Mouse (Mus musculus) stomach, embryonic 14.5 days (tissue): Measurements from ENCODE around the gene Fam83c. TPM values are rescaled to one million over a fixed set of nuclear protein-coding genes. Genes with fewer than 3 reads are reported as not detected.

Source experiments
- ATAC-seq: fragments of 200-750 bp; cut with Nextera tagmentation; 2 replicates; pipeline ENCODE4 v1.8.0; 2017; ENCODE audit warnings: low read depth, moderate TSS enrichment; ENCODE audit not compliant: insufficient number of reproducible peaks, insufficient read depth, low FRiP score
- H3K27ac ChIP-seq: fragments of 300-500 bp; sonication (generic); 2 replicates; pipeline ENCODE4 v1.5.1; 2014; ENCODE audit warnings: mild to moderate bottlenecking, low read length, moderate library complexity, mixed read lengths
- H3K27me3 ChIP-seq: fragments of 300-500 bp; sonication (generic); 2 replicates; pipeline ENCODE4 v1.6.1; 2014; ENCODE audit warnings: low read length, control low read depth, mixed read lengths; ENCODE audit not compliant: control insufficient read depth, insufficient read depth
- H3K36me3 ChIP-seq: fragments of 300-500 bp; sonication (generic); 2 replicates; pipeline ENCODE4 v1.6.1; 2014; ENCODE audit warnings: mild to moderate bottlenecking, control low read depth, low read length, moderate library complexity, mixed read lengths; ENCODE audit not compliant: control insufficient read depth, insufficient read depth
- H3K4me1 ChIP-seq: fragments of 300-500 bp; sonication (generic); 2 replicates; pipeline ENCODE4 v1.6.1; 2014; ENCODE audit warnings: low read length, control low read depth, mixed read lengths; ENCODE audit not compliant: control insufficient read depth, insufficient read depth
- H3K4me2 ChIP-seq: fragments of 300-500 bp; sonication (generic); replicated peaks from 2 replicates; pipeline ENCODE4 v1.6.1; 2014; ENCODE audit warnings: low read depth, low read length, control low read depth
- H3K4me3 ChIP-seq: fragments of 300-500 bp; sonication (generic); 2 replicates; pipeline ENCODE4 v1.5.1; 2014; ENCODE audit warnings: low read depth, low read length, control low read depth
- H3K9ac ChIP-seq: fragments of 300-500 bp; sonication (generic); replicated peaks from 2 replicates; pipeline ENCODE4 v1.6.1; 2014; ENCODE audit warnings: low read depth, mild to moderate bottlenecking, control low read depth, low read length, moderate library complexity, mixed read lengths
- H3K9me3 ChIP-seq: fragments of 300-500 bp; sonication (generic); 2 replicates; pipeline ENCODE4 v1.6.1; 2016; ENCODE audit warnings: low read depth, low read length, control low read depth; ENCODE audit not compliant: control insufficient read depth
- WGBS: fragments of 180-500 bp; shearing (Covaris S2); extraction: QIAGEN DNeasy Blood & Tissue Kit; methylation state at CpG from one replicate; pipeline ENCODE4 v1.1.7; 2014; 5-methylcytosine and 5-hydroxymethylcytosine counted together
- polyA plus RNA-seq: library from polyadenylated mRNA; unstranded; fragments of >200 nt; fragmentation: Nextera tagmentation; extraction: Ambion mirVana; gene quantifications from 2 replicates; pipeline ENCODE4 v1.2.1, GENCODE M21; 2014

Fam83c gene
- polyA plus RNA-seq = 2.3 and 3.1 TPM in 2 replicates

- 51% methylated on average over 9 of the region's 9 CpGs for WGBS
- H3K4me2 ChIP-seq = peak within 1 kb of the TSS; percentile 20; the same call in 1 of the 2 replicates
- peak; percentile 68; the same call in 1 of the 2 replicates for ATAC-seq
- no peaks in the 10 kb centered on the region for H3K4me1 ChIP-seq
- no peaks in the 10 kb centered on the region for H3K9me3 ChIP-seq
- H3K27ac ChIP-seq = no peak within 1 kb of the TSS
- no peak within 1 kb of the TSS for H3K4me3 ChIP-seq
- H3K9ac ChIP-seq = no peak within 1 kb of the TSS
- no peaks in the 10 kb centered on the region for H3K36me3 ChIP-seq
- H3K27me3 ChIP-seq = no peaks in the 10 kb centered on the region
These were observed at the start of gene Fam83c for GRCm38 (mm10) chr2:155834732-155835131. Gene Fam83c, minus strand, starts transcription at chr2:155834854.

DNA sequence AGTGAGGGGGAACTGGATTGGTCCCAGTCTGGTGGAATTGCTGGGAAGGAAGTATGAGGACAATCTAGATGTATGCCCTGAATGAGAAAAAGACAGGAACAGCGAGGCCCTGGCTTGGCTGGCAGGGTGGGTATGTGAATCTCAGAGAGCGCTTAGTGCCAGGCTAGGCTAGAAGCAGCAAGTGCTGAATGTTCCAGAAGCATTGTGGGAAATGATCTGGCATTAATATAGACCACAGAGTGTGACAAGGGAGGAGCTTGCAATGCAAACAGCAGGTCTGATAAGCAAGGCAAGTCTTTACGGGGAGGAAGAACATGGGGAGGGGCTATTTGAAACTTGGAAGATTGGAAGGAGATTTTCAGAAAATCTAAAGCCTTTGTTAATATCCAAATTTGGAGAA lies 47.4 kb upstream of the Fam83c start:
- H3K4me1 ChIP-seq = no peaks in the 10 kb centered on the region
- WGBS = 77% methylated on average over 3 of the region's 3 CpGs
- H3K27ac ChIP-seq = no peak overlapping the region

DNA sequence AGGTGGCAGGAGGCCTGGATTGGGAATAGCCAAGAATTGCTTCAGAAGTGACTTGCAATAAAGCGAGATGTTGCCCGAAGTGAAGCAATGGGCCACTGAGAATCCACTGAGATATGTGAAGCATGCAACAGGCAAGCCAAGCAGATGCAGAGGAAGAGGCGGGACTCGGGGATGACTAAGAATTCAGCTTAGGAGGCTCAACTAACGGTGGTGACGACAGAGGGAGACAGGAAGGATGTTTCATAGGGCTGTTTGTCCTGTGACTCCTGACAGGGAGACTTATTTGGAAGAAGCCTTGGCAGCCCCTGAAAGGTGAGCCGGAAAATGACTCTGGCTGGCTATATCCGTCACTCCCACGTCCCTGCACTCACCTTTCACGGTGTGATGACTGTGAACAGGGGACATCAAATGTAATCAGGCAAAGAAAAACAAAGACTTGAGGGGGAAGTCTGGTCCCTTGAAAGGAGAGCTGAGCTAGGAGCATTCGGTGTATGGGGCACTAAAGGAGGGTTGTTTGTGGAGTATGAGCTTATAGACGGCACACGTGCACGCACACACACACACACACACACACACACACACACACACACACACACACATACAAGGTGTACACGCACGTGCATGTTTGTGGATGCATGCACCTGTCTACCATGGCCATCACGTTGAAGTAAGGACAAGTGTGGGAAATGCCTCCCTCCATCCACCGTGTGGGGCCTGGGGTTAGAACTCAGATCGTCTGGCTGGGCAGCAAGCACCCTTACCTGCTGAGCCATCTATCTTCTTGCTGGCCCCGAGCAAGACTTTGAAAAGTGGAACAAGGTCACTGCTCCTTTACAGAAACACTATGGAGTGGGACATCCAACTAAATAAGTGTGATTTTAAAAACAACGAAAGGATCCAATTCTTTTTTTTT lies 44.6 kb upstream of the Fam83c start:
- ATAC-seq = no peak
- H3K9ac ChIP-seq = no peak overlapping the region

More for the DNA sequence above, 47.4 kb upstream of the Fam83c start:
- H3K9me3 ChIP-seq = no peaks in the 10 kb centered on the region
- H3K4me3 ChIP-seq = no peak overlapping the region
- H3K36me3 ChIP-seq = peaks cover 23% of the 10 kb centered on the region
- no peak overlapping the region for H3K4me2 ChIP-seq
- no peaks in the 10 kb centered on the region for H3K27me3 ChIP-seq
- ATAC-seq = no peak
- no peak overlapping the region for H3K9ac ChIP-seq

DNA sequence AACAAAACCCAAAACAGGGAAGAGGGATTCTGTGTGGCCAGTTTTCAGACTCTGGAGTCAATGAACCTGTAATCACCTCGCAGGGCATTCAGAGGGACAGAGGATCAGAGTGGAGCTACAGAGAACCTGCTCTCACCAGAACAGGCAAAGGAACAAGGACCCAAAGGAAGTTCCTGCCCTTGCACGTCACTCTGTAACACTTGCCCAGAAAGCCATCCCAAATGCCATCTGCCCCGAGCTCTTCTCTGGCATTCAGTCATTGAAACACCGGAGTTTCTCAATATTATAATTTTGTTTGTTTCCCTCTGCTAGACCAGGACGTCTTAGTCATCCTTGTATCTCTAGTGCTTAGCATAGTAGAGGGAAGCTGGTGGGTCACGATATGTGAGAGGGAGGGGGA lies 39.0 kb upstream of the Fam83c start:
- Histone ChIP-seq H3K36me3 (peaks cover 5% of the 10 kb centered on the region), H3K4me1 (peaks cover 31% of the 10 kb centered on the region), H3K27ac (peak overlapping the region; percentile 64), H3K9ac (no peak overlapping the region), H3K4me2 (0 out of 2 replicates have a peak overlapping the region, but pooled peaks have one; percentile 8), H3K27me3 (no peaks in the 10 kb centered on the region), H3K9me3 (no peaks in the 10 kb centered on the region), H3K4me3 (no peak overlapping the region)
- ATAC-seq = no peak
- WGBS = 67% methylated on average over 6 of the region's 6 CpGs

More for the DNA sequence above, 44.6 kb upstream of the Fam83c start:
- Histone ChIP-seq H3K9me3 (no peaks in the 10 kb centered on the region), H3K4me1 (no peaks in the 10 kb centered on the region), H3K4me3 (no peak overlapping the region), H3K27ac (no peak overlapping the region), H3K36me3 (peaks cover 12% of the 10 kb centered on the region), H3K4me2 (no peak overlapping the region), H3K27me3 (no peaks in the 10 kb centered on the region)
- WGBS = 82% methylated on average over 21 of the region's 21 CpGs

DNA sequence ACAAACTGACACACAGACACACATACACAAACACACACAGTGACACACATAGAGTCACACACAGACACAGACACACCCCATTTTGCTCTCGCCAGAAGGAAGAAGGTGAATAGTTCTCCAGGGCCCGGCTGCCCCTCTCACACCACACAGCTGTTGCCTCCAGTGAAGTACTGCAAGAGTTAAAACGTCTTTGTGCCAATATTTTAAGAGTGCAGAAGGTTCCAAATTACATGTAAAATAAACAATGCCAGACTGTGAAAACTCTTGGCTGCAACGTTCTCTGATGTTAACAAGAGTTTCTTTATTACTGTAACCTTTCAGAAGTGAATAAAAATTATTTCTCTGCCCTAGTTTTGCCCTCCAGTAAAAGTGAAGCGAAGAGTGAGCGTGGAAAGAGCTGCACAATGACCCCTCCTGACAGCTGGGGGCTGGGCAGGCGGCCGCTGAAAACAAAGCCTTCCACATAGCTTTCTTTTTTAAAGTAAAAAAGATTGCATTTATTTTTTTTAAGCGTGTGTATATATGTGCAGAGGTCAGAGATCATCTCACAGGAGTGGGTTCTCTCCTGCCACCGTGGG lies 38.4 kb upstream of the Fam83c start:
- Histone ChIP-seq H3K36me3 (peaks cover 5% of the 10 kb centered on the region; the same call in 1 of the 2 replicates), H3K4me2 (0 out of 2 replicates have a peak overlapping the region, but pooled peaks have one; percentile 8), H3K4me3 (no peak overlapping the region), H3K9me3 (no peaks in the 10 kb centered on the region), H3K4me1 (peaks cover 31% of the 10 kb centered on the region), H3K27me3 (no peaks in the 10 kb centered on the region), H3K27ac (peak overlapping the region; percentile 64), H3K9ac (no peak overlapping the region)
- ATAC-seq = peak; percentile 57; the same call in 1 of the 2 replicates
- WGBS = 25% methylated on average over 10 of the region's 10 CpGs

GRCm38 (mm10) chr2:155872486-155872885 lies 37.8 kb upstream of the Fam83c start:
- no peak overlapping the region for H3K4me3 ChIP-seq
- peak overlapping the region; percentile 61 for H3K27ac ChIP-seq
- H3K27me3 ChIP-seq = no peaks in the 10 kb centered on the region
- H3K9ac ChIP-seq = no peak overlapping the region
- no peak for ATAC-seq
- peaks cover 5% of the 10 kb centered on the region; the same call in 1 of the 2 replicates for H3K36me3 ChIP-seq
- WGBS = 54% methylated on average over 8 of the region's 8 CpGs
- H3K9me3 ChIP-seq = no peaks in the 10 kb centered on the region
- H3K4me2 ChIP-seq = no peak overlapping the region
- H3K4me1 ChIP-seq = peaks cover 31% of the 10 kb centered on the region

DNA sequence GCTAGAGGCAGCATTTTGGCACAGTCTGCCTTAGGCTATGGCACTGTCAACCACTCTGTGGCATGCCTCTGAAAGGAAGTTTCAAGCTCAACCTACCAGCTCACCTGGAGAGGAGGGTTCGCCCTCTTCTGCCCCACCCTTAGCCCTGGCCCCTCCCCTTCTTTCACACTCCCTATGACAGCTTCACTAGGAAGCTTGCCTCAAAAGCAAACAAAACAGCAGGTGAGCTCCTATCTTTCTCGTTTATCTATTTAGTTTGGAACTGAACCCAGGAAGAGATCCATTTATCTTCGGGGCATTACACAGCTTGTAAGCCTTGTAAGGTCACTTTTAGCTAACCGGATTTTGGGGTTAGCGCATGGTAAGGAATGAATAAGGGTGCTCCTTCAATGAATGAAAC lies 35.1 kb upstream of the Fam83c start:
- Histone ChIP-seq H3K36me3 (no peaks in the 10 kb centered on the region; the same call in 1 of the 2 replicates), H3K9me3 (no peaks in the 10 kb centered on the region), H3K4me2 (no peak overlapping the region), H3K27me3 (no peaks in the 10 kb centered on the region), H3K4me3 (no peak overlapping the region), H3K27ac (no peak overlapping the region), H3K4me1 (peaks cover 31% of the 10 kb centered on the region), H3K9ac (no peak overlapping the region)
- WGBS = 48% methylated on average over 5 of the region's 5 CpGs
- ATAC-seq = peak; percentile 73

DNA sequence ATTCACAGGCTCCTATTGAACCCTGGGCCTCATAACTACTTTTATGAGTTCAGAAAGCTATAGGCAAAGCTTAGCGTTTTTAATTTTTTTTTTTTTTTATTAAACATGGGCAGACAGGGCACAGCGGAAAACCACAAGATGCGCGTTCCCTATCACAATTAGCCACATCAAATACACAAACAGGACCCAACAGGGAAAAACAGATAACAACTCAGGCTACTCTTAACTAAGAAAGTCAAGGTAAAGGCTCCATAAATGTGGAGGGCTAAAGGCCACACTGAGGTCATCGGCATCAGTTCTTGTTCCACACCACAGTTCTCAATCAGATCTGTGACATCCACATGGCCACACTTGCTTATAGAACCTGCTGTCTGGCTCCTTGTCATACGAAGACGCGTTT lies 33.7 kb upstream of the Fam83c start:
- H3K27me3 ChIP-seq = no peaks in the 10 kb centered on the region
- no peak overlapping the region for H3K4me3 ChIP-seq
- H3K27ac ChIP-seq = no peak overlapping the region
- H3K36me3 ChIP-seq = no peaks in the 10 kb centered on the region; the same call in 1 of the 2 replicates
- no peaks in the 10 kb centered on the region for H3K9me3 ChIP-seq
- 93% methylated on average over 8 of the region's 8 CpGs for WGBS
- no peak overlapping the region for H3K9ac ChIP-seq
- peaks cover 26% of the 10 kb centered on the region for H3K4me1 ChIP-seq
- ATAC-seq = no peak
- H3K4me2 ChIP-seq = no peak overlapping the region
